Mouse (Mus musculus) embryo, embryonic 10 days (tissue): ENCODE measurements around the gene Pitpnb.

ENCODE experiments used
- DNase-seq: peaks from one replicate; pipeline ENCODE4 v3.0.0-alpha.2; 2015; ENCODE audit warnings: low spot score

Pitpnb gene

DNA sequence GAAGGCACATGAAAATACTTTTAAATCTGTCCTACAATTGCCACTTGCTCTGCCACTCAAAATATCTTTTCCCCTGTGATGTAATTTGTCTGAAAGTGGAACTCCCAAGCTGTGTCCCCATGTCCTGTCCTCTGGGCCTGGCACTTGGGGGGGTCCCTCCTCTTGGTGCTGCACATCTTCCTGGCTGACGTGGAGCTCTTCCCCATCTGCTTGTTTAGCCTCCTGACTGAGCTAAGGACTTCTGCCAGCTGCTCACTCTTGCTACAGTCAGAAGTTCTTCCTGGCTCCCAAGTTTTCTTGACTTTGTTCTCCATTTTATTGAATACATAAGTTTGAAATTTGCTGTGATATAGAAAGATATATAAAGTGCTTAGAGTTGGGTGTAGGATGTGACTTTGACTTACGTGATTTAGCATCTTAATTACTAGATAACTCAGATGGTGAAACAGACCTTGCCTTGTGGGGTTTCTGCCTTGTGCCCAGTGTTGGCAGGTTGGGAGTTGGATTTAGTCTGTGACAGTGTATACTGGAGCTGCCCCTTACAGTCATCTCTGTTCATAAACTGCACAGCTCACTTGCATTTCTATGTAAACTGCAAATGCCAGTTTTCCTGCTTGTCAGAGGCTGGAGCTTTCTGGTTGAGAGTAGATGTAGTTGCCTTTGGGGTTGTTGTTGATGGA lies 14.3 kb downstream of the Pitpnb start:
- DNase-seq, result no peak

DNA sequence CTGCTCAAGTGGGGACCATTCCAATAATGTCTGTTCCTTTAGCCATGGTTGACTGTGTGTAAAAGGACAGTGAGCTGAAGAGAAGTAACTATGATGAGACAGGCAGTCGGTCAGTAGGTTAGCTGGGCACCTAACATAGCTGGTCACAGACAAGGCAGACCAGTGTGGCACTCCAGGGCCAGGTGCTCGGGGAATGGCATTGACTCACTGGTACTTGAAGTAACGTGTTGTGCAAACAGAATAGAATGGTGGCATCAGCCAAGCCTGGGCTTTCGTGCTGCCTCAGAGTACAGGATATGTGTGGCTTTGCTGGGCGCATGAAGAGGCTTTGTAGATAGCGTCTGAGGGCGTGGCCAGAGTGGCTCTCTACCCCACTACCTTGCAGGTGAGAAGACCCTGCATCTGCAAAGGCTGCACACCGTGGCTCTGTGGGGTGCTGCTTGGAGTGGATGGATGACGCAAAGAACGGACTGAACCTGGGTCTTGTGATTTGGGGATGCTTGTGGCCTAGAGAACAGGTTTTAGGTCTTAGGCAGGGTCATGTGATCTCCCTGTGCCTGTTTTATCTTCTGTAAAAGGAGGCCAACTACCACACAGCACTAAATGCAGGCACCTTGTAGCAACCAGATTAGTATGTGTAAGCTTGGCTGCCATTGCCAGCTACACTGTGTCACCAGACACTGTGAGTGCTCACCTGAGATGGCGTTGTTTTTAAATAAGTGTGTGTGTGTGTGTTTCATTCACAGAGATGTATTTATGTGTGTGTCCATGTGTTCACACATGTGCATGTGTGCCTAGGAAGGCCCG lies 26.5 kb downstream of the Pitpnb start:
- DNase-seq, result no peak

DNA sequence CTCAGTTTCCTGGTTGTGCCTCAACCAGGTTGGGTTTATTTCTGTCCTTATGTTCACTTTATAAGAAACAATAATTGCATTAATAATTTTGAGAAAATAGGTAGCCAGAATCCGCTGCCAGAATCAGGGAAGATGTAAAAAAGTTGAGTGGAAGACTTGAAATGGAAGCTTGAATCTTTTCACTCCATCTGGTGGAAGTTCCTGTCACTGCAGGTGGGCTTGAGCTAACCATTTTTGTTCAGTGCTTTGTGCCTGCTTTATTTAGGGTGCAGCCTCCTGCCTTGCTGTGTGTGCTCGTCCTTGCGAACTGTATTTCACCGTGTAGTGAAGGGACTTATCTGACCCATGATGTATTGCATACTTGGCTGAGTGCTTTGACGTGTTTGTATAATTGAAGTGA lies 30.0 kb downstream of the Pitpnb start:
- no peak for DNase-seq

DNA sequence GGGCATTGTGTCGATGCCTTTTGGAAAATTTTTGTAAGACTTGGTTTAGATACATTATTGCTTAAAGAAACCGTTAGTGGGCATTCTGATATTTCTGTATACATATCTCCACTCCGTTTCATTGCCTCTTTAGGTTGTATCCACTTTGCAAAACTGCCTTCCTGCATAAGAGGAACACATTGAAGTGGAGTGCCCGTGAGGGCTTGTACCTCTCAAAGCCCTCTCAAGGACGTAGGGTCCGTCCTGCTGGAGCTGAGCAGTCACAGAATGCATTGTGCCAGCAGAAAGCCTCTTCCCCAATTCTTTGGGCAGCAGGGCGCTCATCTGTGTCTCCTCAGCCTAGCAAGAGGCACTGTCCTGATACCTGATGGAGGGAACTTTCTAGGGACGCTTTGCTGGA lies 30.5 kb downstream of the Pitpnb start:
- DNase-seq, result no peak

GRCm38 (mm10) chr5:111361846-111362245 lies 31.3 kb downstream of the Pitpnb start:
- DNase-seq, result no peak

DNA sequence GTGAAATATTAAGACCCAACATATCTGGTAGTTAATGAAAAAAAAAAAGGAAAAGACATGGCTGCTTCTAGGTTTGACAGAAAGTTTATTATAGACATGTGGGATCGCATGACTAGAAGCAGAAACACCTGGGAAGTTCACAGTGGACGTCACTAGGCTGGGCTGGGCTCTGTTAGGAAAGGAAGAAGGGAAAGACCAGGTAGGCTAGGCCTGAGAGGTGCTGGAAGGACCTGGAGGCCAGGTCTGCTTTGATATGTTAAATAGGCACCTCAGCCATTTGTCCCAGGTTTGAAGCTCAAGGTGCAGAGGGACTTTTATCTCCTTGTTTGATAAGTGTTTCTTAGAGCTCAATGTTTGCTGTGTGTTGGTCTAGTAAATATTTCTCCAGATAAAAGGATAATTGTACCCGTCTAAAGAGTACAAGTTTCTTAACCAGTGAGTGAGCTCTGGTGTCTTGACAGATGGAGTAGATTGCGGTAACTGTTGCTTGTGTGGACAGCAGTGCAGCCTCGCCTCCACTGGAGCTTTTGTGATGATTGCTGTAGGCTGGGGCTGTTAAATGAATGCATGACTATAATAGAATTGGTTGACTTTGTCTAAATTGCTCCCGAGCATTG lies 33.0 kb downstream of the Pitpnb start:
- no peak for DNase-seq

DNA sequence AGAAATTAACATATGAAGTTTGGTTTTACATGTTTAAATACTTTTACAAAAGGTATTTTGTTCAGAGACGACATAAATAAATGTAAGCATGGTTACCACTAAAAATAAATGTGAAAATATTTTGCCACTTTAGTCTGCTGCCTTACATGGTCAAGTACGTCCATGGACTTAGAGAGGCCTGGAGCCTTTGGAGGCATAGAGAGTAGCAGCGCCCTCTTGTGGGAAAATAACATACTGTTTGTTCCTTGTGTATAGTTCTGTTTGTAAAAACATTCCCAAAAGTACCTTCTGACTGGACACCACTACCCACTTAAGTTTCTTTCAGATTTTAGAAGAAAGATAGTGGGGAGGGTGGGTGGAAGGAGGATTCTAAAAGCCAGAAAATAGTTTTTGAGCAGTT lies 34.0 kb downstream of the Pitpnb start:
- peak; percentile 83 for DNase-seq

DNA sequence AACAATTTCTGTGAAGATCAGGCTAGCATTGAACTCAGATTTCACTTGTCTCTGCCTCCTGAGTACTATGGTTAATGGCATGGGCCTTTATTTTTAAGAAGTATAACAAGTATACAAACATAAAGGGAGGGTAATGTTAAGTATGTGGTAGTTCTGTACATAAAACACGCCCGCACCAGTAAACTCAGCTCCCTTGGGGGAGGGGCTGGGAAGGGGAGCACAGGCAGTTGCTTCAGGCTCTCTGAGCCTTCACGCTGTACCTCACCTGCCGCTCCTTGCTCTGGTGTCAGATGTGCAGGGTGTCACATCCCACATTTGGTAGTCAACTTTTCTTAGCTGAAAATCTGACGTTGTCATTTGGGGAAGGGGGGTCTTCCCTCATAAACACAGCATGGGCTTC lies 35.6 kb downstream of the Pitpnb start:
- DNase-seq, result no peak

DNA sequence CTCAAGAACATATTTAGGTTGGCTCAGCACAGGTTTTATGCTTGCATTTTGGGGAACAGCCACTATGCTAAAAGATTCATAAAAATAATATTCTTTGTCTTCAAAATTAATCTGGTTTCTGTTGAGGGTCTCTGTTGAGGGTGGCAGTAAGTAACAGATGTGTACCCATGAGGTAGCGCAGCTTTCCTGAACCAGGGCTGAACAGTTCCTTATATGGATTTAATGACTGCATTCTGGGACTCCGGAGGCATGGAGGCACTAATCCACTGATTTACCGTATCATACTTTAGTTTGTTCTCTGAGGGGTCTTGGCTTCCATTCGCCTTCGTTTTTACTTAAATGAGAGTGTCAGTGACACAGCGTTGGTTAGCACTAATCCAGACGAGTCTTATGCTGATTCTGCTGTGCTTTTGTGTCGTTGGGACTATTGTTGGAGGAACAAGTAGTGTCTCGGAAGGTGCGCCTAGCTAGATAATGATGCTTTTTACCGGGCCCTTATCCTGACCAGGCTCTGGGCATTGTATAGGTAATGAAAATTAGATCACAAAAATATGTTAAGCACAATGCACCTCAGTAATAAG lies 37.5 kb downstream of the Pitpnb start:
- no peak for DNase-seq

DNA sequence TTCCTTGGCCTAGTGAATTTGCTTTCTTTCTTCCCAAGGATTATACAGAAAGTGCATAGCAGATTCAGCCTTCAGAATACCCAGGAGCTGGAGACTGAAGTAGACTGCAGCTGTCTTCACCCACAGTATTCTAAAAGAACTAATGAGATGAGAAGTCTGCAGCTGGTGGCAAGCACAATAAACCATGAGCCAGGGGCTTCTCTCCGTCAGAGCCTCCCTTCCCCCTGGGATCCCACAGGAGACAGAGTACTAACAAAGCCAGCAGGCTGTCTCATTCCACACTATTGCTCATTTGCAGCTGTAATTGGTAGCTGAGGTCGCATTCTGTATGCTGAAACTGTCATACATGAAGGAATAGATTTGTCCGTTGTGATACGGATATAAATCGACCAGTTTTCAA lies 38.0 kb downstream of the Pitpnb start:
- DNase-seq, result no peak

DNA sequence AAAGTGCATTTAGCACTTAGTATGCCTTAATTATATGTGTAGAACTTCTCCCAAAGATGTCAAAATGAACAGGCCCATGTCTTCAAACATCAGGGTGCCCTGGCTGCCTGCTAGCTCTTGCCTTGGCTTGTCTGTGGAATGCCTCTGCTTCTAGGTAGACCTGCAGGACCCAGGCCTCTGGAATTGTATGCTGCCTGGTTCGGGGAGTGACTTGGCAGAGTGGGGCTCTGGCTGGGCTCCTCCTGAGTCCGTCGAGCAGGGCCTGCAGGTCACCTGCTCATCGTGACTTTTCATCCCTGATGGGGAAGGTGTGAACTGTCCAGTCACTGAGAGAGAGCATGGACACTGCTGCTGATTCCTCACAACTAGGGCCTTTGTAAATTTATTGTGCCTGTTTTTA lies 45.1 kb downstream of the Pitpnb start:
- no peak for DNase-seq

DNA sequence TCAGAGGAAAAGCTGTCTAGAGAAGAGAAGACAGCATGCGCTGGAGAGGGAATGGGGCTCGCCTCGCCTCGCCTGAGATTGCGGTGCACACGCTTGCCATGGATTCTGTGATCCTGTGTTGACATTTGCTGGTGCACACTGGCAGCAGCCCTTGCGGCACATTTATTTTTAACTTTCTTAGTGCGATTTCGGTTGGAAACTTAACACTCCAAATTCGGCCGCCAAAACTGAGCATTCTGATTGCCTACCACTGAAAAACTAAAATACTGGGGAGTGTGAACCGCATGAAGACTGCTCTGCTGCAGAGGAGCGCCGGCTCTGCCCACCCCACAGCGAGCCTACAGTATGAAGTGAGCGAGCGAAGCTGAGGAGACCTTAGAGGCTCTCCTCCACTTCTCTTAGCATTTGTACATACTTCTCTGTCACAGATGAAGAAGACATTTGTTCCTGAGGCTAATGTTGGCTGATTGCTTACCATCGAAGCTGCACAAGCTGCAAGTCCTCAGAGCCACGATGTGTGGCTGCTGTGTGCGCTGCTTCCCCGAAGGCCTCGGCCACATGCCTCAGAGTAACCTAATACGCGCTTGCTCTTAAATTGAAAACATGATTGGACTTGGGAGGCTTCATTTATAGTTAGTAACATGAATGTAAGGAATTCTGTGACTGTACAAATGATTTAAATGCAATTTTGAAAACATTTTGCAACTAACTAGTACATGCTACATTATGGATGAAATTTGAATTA lies 45.9 kb downstream of the Pitpnb start:
- no peak for DNase-seq

- DNase-seq, result no peak
Measured at GRCm38 (mm10) chr5:111378126-111378993, 47.8 kb downstream of the Pitpnb start.

GRCm38 (mm10) chr5:111383335-111383734 lies 52.8 kb downstream of the Pitpnb start:
- DNase-seq, result no peak

GRCm38 (mm10) chr5:111390911-111391310 lies 60.3 kb downstream of the Pitpnb start:
- no peak for DNase-seq

DNA sequence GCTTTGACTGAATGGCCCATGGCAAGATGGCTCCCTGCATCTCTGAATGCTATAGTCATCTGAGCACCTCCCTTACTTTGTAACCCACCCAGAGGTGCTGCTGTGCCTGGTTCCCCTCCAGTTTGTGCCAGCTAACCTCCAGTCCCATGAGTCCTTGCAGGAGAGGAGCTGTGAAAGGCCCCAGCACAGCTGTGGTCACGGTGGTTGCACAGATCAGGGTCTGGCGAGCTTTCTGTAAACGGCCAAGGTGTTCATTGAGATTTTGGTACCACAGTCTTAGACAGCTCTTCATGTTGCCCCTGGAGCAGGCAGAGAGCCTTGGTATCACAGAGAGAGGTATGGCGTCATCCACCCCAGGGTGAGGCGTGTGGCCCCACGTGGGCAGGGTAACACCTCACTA lies 60.9 kb downstream of the Pitpnb start:
- DNase-seq, result no peak

- peak; percentile 89 for DNase-seq
Measured at GRCm38 (mm10) chr5:111393346-111394197, 63.0 kb downstream of the Pitpnb start.

GRCm38 (mm10) chr5:111394198-111395053 lies 63.9 kb downstream of the Pitpnb start:
- no peak for DNase-seq

- no peak for DNase-seq
Measured at GRCm38 (mm10) chr5:111395771-111396170, 65.2 kb downstream of the Pitpnb start.
